Mouse (Mus musculus) MEL (cell line): ENCODE measurements around the gene Ttc29.

ENCODE experiments used
- CTCF ChIP-seq, 3 experiments: IDR thresholded peaks in 2 of 3; conservative IDR thresholded peaks in 1 of 3; 2 replicates each; pipeline ENCODE4 v1.5.1; 2011 to 2012; ENCODE audit warnings: low read length in 3 of 3, low read depth in 2 of 3, mild to moderate bottlenecking in 2 of 3, improper control_type of control experiment in 1 of 3, inconsistent platforms in 1 of 3, mixed read lengths in 1 of 3, moderate library complexity in 1 of 3; ENCODE audit not compliant: control insufficient read depth in 1 of 3, insufficient read depth in 1 of 3, poor library complexity in 1 of 3, severe bottlenecking in 1 of 3
- GATA1 ChIP-seq: IDR thresholded peaks from 2 replicates; pipeline ENCODE4 v1.6.1; 2011; ENCODE audit warnings: low read depth, low read length, improper control_type of control experiment
- JUND ChIP-seq: IDR thresholded peaks from 2 replicates; pipeline ENCODE4 v1.6.1; 2011; ENCODE audit warnings: low read depth, mild to moderate bottlenecking, improper control_type of control experiment, low read length

- TF ChIP-seq GATA1, result no peak
- no peak for TF ChIP-seq JUND
- no peak for TF ChIP-seq CTCF (IDR thresholded peaks at IDR 0.05 in 2 of 3, conservative IDR thresholded peaks at IDR 0.05 in 1 of 3; ENCODE audit: control insufficient read depth in 1 of 3, insufficient read depth in 1 of 3, low read depth in 2 of 3, low read length in 3 of 3, poor library complexity in 1 of 3, severe bottlenecking in 1 of 3)
These were observed 207.0 kb downstream of the Ttc29 start for GRCm38 (mm10) chr8:78420101-78420503.
